Mouse (Mus musculus) MEL (cell line): ENCODE measurements around the gene Hsd17b2. TPM values are rescaled to one million over a fixed set of nuclear protein-coding genes. Genes with fewer than 3 reads are reported as not detected.

Experiments used
- DNase-seq: peaks from one replicate; pipeline ENCODE4 v3.0.0; 2011; ENCODE audit warnings: low read depth, low spot score
- H3K27ac ChIP-seq: 2 replicates; pipeline ENCODE4 v1.5.1; 2012; ENCODE audit warnings: low read depth, mild to moderate bottlenecking, control low read depth, low read length, moderate library complexity; ENCODE audit not compliant: control insufficient read depth
- H3K27me3 ChIP-seq, 2 experiments: fragments of 150-350 bp in 1 of 2; sonication (generic) in 1 of 2; 2 replicates each; pipeline ENCODE4 v1.6.1; 2012; ENCODE audit warnings: low read length in 2 of 2, mild to moderate bottlenecking in 2 of 2, improper control_type of control experiment in 1 of 2, moderate library complexity in 1 of 2; ENCODE audit not compliant: insufficient read depth in 2 of 2, control insufficient read depth in 1 of 2
- H3K36me3 ChIP-seq, 2 experiments: 2 replicates each; pipeline ENCODE4 v1.6.1; 2012 to 2014; ENCODE audit warnings: low read length in 2 of 2, improper control_type of control experiment in 1 of 2, inconsistent platforms in 1 of 2, mild to moderate bottlenecking in 1 of 2; ENCODE audit not compliant: insufficient read depth in 2 of 2, control insufficient read depth in 1 of 2
- H3K4me1 ChIP-seq, 2 experiments: fragments of 150-350 bp in 1 of 2; sonication (generic) in 1 of 2; 2 replicates each; pipeline ENCODE4 v1.6.1; 2012; ENCODE audit warnings: low read length in 2 of 2, improper control_type of control experiment in 1 of 2, mild to moderate bottlenecking in 1 of 2; ENCODE audit not compliant: insufficient read depth in 2 of 2, control insufficient read depth in 1 of 2
- H3K4me3 ChIP-seq, 2 experiments: fragments of 150-350 bp in 1 of 2; sonication (generic) in 1 of 2; 2 replicates each; pipeline ENCODE4 v1.5.1; 2012; ENCODE audit warnings: low read depth in 2 of 2, low read length in 2 of 2, mild to moderate bottlenecking in 2 of 2, moderate library complexity in 2 of 2, control low read depth in 1 of 2, improper control_type of control experiment in 1 of 2; ENCODE audit not compliant: control insufficient read depth in 1 of 2, insufficient read depth in 1 of 2
- H3K79me2 ChIP-seq: 2 replicates; pipeline ENCODE4 v1.6.1; 2012; ENCODE audit warnings: mild to moderate bottlenecking, low read length, moderate library complexity; ENCODE audit not compliant: control insufficient read depth, poor library complexity, insufficient read depth
- H3K9ac ChIP-seq: 2 replicates; pipeline ENCODE4 v1.6.1; 2012; ENCODE audit warnings: low read depth, mild to moderate bottlenecking, control low read depth, low read length, moderate library complexity; ENCODE audit not compliant: control insufficient read depth, poor library complexity, severe bottlenecking
- H3K9me3 ChIP-seq: fragments of 150-350 bp; sonication (generic); replicated peaks from 2 replicates; pipeline ENCODE4 v1.6.1; 2012; ENCODE audit warnings: mild to moderate bottlenecking, low read length, improper control_type of control experiment, moderate library complexity; ENCODE audit not compliant: insufficient read depth
- CHD2 ChIP-seq: IDR thresholded peaks from 2 replicates; pipeline ENCODE4 v1.6.1; 2011; ENCODE audit warnings: low read length, improper control_type of control experiment
- ELF1 ChIP-seq: IDR thresholded peaks from 2 replicates; pipeline ENCODE4 v1.6.1; 2014; ENCODE audit warnings: low read depth, mild to moderate bottlenecking, inconsistent platforms, low read length, improper control_type of control experiment, moderate library complexity
- EP300 ChIP-seq, 2 experiments: IDR thresholded peaks; 2 replicates each; pipeline ENCODE4 v1.6.1; 2011; ENCODE audit warnings: improper control_type of control experiment in 2 of 2, low read length in 2 of 2, low read depth in 1 of 2, mild to moderate bottlenecking in 1 of 2
- ETS1 ChIP-seq: IDR thresholded peaks from 2 replicates; pipeline ENCODE4 v1.6.1; 2012; ENCODE audit warnings: low read depth, mild to moderate bottlenecking, inconsistent platforms, low read length, improper control_type of control experiment, moderate library complexity
- HCFC1 ChIP-seq: IDR thresholded peaks from 2 replicates; pipeline ENCODE4 v1.6.1; 2012; ENCODE audit warnings: low read depth, mild to moderate bottlenecking, inconsistent platforms, low read length, improper control_type of control experiment, moderate library complexity
- MAX ChIP-seq: IDR thresholded peaks from 2 replicates; pipeline ENCODE4 v1.6.1; 2011; ENCODE audit warnings: low read length, improper control_type of control experiment
- MEF2A ChIP-seq: IDR thresholded peaks from 2 replicates; pipeline ENCODE4 v1.6.1; 2014; ENCODE audit warnings: low read depth, mild to moderate bottlenecking, inconsistent platforms, low read length, improper control_type of control experiment; ENCODE audit not compliant: poor library complexity, insufficient replicate concordance, severe bottlenecking; ENCODE audit errors: extremely low read depth
- MXI1 ChIP-seq: IDR thresholded peaks from 2 replicates; pipeline ENCODE4 v1.6.1; 2011; ENCODE audit warnings: mild to moderate bottlenecking, low read depth, low read length, improper control_type of control experiment
- MYB ChIP-seq: IDR thresholded peaks from 2 replicates; pipeline ENCODE4 v1.6.1; 2011; ENCODE audit warnings: mild to moderate bottlenecking, low read depth, low read length, improper control_type of control experiment
- NELFE ChIP-seq: IDR thresholded peaks from 2 replicates; pipeline ENCODE4 v1.6.1; 2011; ENCODE audit warnings: low read depth, low read length, improper control_type of control experiment
- NRF1 ChIP-seq: IDR thresholded peaks from 2 replicates; pipeline ENCODE4 v1.6.1; 2014; ENCODE audit warnings: low read depth, mild to moderate bottlenecking, inconsistent platforms, low read length, improper control_type of control experiment, moderate library complexity; ENCODE audit not compliant: poor library complexity, insufficient read depth, severe bottlenecking
- POLR2AphosphoS2 ChIP-seq: IDR thresholded peaks from 2 replicates; pipeline ENCODE4 v1.6.1; 2011; ENCODE audit warnings: low read length, improper control_type of control experiment
- POLR2AphosphoS5 ChIP-seq: IDR thresholded peaks from 2 replicates; pipeline ENCODE4 v1.6.1; 2012; ENCODE audit warnings: low read depth, borderline replicate concordance, mild to moderate bottlenecking, inconsistent platforms, low read length, moderate library complexity, mixed read lengths
- RCOR1 ChIP-seq: IDR thresholded peaks from 2 replicates; pipeline ENCODE4 v1.6.1; 2012; ENCODE audit warnings: low read depth, mild to moderate bottlenecking, inconsistent platforms, low read length, improper control_type of control experiment
- TBP ChIP-seq: IDR thresholded peaks from 2 replicates; pipeline ENCODE4 v1.8.0; 2011; ENCODE audit warnings: low read depth, low read length, improper control_type of control experiment
- UBTF ChIP-seq: IDR thresholded peaks from 2 replicates; pipeline ENCODE4 v1.6.1; 2012; ENCODE audit warnings: low read depth, mild to moderate bottlenecking, inconsistent platforms, low read length, improper control_type of control experiment, moderate library complexity, borderline replicate concordance; ENCODE audit not compliant: insufficient read depth
- ZC3H11A ChIP-seq: IDR thresholded peaks from 2 replicates; pipeline ENCODE4 v1.6.1; 2012; ENCODE audit warnings: low read depth, mild to moderate bottlenecking, inconsistent platforms, low read length, improper control_type of control experiment
- ZKSCAN1 ChIP-seq: IDR thresholded peaks from 2 replicates; pipeline ENCODE4 v1.6.1; 2012; ENCODE audit warnings: low read depth, mild to moderate bottlenecking, inconsistent platforms, low read length, improper control_type of control experiment, moderate library complexity
- polyA plus RNA-seq, 2 experiments: library from polyadenylated mRNA; stranded (reverse) in 1 of 2; unstranded in 1 of 2; fragments of >175 nt in 1 of 2; fragments of >200 nt in 1 of 2; gene quantifications; 2 replicates each; pipeline versions ENCODE4 v1.2.1 to v1.2.4; 2012; ENCODE audit warnings: low replicate concordance in 2 of 2, low read depth in 1 of 2; ENCODE audit not compliant: insufficient read length in 2 of 2, insufficient read depth in 1 of 2, missing spikeins in 1 of 2
- total RNA-seq: library from RNA; depleted of rRNA; stranded (reverse); fragments of 300-350 nt; gene quantifications from 2 replicates; pipeline ENCODE4 v1.2.3, GENCODE M21; 2012

The Hsd17b2 gene
- total and polyA plus RNA-seq, 3 experiments = not detected

DNA sequence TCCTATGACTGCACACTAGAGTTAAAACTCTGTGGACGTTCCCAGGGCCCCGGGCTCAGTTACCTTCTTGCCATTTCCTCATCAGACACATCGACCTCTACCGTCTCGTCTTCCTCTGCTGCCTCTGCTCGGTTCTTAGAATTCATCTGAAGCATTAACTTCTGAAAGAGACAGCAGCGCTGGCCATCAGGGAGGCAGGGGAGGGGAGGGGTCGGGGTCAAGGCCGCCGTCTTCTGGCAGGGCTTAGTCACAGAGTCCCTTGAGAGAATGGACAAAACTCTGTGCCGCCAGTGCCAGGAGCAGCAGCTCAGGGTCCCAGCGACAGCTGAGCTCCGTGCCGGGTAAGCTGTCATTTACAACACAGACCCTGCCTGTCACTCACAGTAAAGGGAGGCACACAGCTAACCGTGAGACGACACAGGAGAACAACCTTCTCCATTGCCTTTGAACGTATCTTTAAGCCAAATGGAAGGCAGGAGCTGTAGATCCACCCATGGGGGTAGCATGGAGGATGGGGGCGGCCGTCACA is 91.0 kb downstream of the Hsd17b2 start:
- Histone ChIP-seq H3K36me3 (peaks cover 0 to 6% of the 10 kb centered on the region in 2 experiments; a peak in 2 of 4 replicates), H3K9me3 (no peaks in the 10 kb centered on the region), H3K27me3 (no peaks in the 10 kb centered on the region), H3K4me3 (no peak overlapping the region), H3K79me2 (0 out of 2 replicates have a peak, but pooled peaks cover 2% of the 10 kb centered on the region), H3K4me1 (no peaks in the 10 kb centered on the region), H3K27ac (no peak overlapping the region), H3K9ac (no peak overlapping the region)
- no peak for DNase-seq
- no peak for TF ChIP-seq TBP
- no peak for TF ChIP-seq POLR2AphosphoS2
- TF ChIP-seq POLR2AphosphoS5 = no peak
- no peak for TF ChIP-seq ELF1
- TF ChIP-seq ETS1 = no peak

- H3K79me2 ChIP-seq = peaks cover 8% of the 10 kb centered on the region
These were observed 92.9 kb downstream of the Hsd17b2 start for GRCm38 (mm10) chr8:117794581-117794980.

GRCm38 (mm10) chr8:117796464-117796863 is 94.8 kb downstream of the Hsd17b2 start:
- H3K4me3 ChIP-seq = no peak overlapping the region
- no peaks in the 10 kb centered on the region for H3K27me3 ChIP-seq
- TF ChIP-seq MXI1 (no peak), EP300 (IDR thresholded peaks at IDR 0.05; ENCODE audit: low read depth in 1 of 2, low read length in 2 of 2) (no peak), POLR2AphosphoS2 (no peak), NRF1 (no peak), ZC3H11A (no peak), CHD2 (no peak), MYB (no peak), UBTF (no peak), ETS1 (no peak), ZKSCAN1 (no peak), NELFE (no peak), TBP (no peak), RCOR1 (no peak), MEF2A (no peak), MAX (no peak)
- TF ChIP-seq, all 39 proteins: peak for 0
- Histone ChIP-seq H3K9me3 (no peaks in the 10 kb centered on the region), H3K36me3 (peaks cover 4 to 10% of the 10 kb centered on the region in 2 experiments), H3K4me1 (peaks cover 3 to 11% of the 10 kb centered on the region in 2 experiments; a peak in 3 of 4 replicates), H3K79me2 (peaks cover 26% of the 10 kb centered on the region), H3K27ac (no peak overlapping the region), H3K9ac (no peak overlapping the region)
- no peak for DNase-seq

More at GRCm38 (mm10) chr8:117794581-117794980, 92.9 kb downstream of the Hsd17b2 start:
- Histone ChIP-seq H3K27ac (no peak overlapping the region), H3K36me3 (peaks cover under 1 to 6% of the 10 kb centered on the region in 2 experiments; a peak in 2 of 4 replicates), H3K9ac (no peak overlapping the region)
- no peak for TF ChIP-seq HCFC1
- TF ChIP-seq, all 39 proteins: peak for 0
- no peaks in the 10 kb centered on the region for H3K9me3 ChIP-seq
- H3K27me3 ChIP-seq = no peaks in the 10 kb centered on the region
- DNase-seq = no peak
- no peak overlapping the region for H3K4me3 ChIP-seq
- H3K4me1 ChIP-seq = no peaks in the 10 kb centered on the region; a peak in 1 of 4 replicates
